Mouse (Mus musculus): ENCODE data around the gene Nr4a3.

DNA sequence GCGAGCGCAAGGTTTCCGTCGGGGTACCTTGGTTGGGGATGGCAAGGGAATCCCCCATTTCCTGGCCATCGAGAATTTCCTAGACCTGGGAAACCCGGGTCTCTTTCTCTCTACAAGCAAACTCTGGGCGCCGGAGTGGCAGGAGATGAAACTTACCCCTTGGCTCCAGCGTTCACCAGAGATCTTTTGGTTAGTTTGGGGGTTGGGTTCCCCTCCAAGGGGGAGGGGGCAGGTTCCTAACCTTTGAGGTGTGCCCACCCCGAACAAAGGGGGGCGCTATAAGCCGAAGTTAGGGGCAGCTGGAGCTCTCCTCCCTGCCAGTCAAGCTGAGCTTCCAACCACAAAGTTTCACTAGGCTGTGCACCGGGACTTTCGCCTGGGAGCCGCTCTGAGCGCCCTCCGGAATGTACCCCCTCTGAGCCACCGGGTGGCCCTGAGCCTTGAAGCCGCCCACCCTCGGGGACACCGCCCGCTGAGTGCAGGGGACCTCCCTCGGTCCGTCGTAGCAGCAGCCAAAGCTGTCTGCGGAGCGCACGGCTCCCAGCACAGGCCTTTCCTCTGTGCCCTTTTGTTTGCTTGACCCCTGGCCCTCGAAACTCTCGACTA, 2.9 kb downstream of the Nr4a3 start:
- TF ChIP-seq HCFC1 (IDR thresholded peaks at IDR 0.05; ENCODE audit: borderline replicate concordance, insufficient read depth, low read length) (no peak), CHD2 (IDR thresholded peaks at IDR 0.05; ENCODE audit: low read depth, low read length) (no peak), ZNF384 (IDR thresholded peaks at IDR 0.05; ENCODE audit: low read depth, low read length) (no peak), ZC3H11A (IDR thresholded peaks at IDR 0.05; ENCODE audit: borderline replicate concordance, low read depth, low read length) (no peak)

All from ES-E14 (cell line).